Mouse (Mus musculus) forebrain, embryonic 15.5 days (tissue): ENCODE data around the gene Iffo2. TPM values are rescaled to one million over a fixed set of nuclear protein-coding genes. Genes with fewer than 3 reads are reported as not detected.

Source experiments
- ATAC-seq: fragments of 200-750 bp; cut with Nextera tagmentation; replicated peaks from 2 replicates; pipeline ENCODE4 v1.8.0; 2017; ENCODE audit warnings: mild to moderate bottlenecking, moderate TSS enrichment, moderate library complexity
- H3K27ac ChIP-seq: fragments of 300-500 bp; sonication (generic); replicated peaks from 2 replicates; pipeline ENCODE4 v1.5.1; 2015; ENCODE audit warnings: mild to moderate bottlenecking, inconsistent platforms
- H3K27me3 ChIP-seq: fragments of 300-500 bp; sonication (generic); 2 replicates; pipeline ENCODE4 v1.6.1; 2015; ENCODE audit warnings: inconsistent platforms
- H3K36me3 ChIP-seq: fragments of 300-500 bp; sonication (generic); 2 replicates; pipeline ENCODE4 v1.6.1; 2015; ENCODE audit warnings: mild to moderate bottlenecking, inconsistent platforms
- H3K4me1 ChIP-seq: fragments of 300-500 bp; sonication (generic); 2 replicates; pipeline ENCODE4 v1.6.1; 2015; ENCODE audit warnings: inconsistent platforms
- H3K4me2 ChIP-seq: fragments of 300-500 bp; sonication (generic); replicated peaks from 2 replicates; pipeline ENCODE4 v1.6.1; 2015; ENCODE audit warnings: mild to moderate bottlenecking, inconsistent platforms
- H3K4me3 ChIP-seq: fragments of 300-500 bp; sonication (generic); 2 replicates; pipeline ENCODE4 v1.5.1; 2015; ENCODE audit warnings: mild to moderate bottlenecking, inconsistent platforms
- H3K9ac ChIP-seq: fragments of 300-500 bp; sonication (generic); replicated peaks from 2 replicates; pipeline ENCODE4 v1.6.1; 2015; ENCODE audit warnings: mild to moderate bottlenecking, inconsistent platforms
- H3K9me3 ChIP-seq: fragments of 300-500 bp; sonication (generic); 2 replicates; pipeline ENCODE4 v1.6.1; 2016; ENCODE audit warnings: inconsistent platforms
- WGBS: fragments of 180-500 bp; shearing (Covaris S2); methylation state at CpG from one replicate; pipeline ENCODE4 v1.1.7; 2015; ENCODE audit warnings: mixed read lengths; 5-methylcytosine and 5-hydroxymethylcytosine counted together
- polyA plus RNA-seq: library from polyadenylated mRNA; unstranded; fragments of >200 nt; fragmentation: Nextera tagmentation; extraction: Ambion mirVana; gene quantifications from 2 replicates; pipeline ENCODE4 v1.2.1, GENCODE M21; 2015

The Iffo2 gene
- polyA plus RNA-seq, 1 experiment from 2014 or later = 5.7 TPM

DNA sequence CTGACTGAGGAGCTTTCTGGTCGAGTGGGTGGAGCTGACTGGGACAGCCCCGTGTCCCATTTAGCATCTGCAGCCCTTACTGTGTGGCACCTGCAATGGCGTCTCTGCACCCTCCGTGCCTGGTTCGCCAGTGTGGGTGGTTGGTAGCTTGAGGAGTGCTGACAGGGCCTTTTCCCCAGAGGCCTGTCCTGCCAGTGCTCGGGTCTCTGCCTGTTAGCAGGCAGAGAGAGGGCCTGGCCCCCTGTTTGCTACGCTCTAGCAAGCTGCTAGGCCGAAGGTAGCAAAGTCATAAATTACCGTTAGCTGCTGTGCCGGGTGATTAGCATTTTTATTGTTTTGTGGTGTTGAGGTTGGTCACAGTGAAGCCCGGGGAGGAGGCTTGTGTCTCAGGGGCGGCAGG, 109.5 kb downstream of the Iffo2 start:
- no peak for ATAC-seq

GRCm38 (mm10) chr4:139640333-139640732, 110.0 kb downstream of the Iffo2 start:
- Histone ChIP-seq H3K36me3 (peaks cover 5% of the 10 kb centered on the region; the same call in 1 of the 2 replicates), H3K9me3 (no peaks in the 10 kb centered on the region), H3K9ac (no peak overlapping the region), H3K4me1 (peaks cover 7% of the 10 kb centered on the region), H3K27me3 (peaks cover 5% of the 10 kb centered on the region; the same call in 1 of the 2 replicates), H3K27ac (no peak overlapping the region), H3K4me2 (no peak overlapping the region), H3K4me3 (no peak overlapping the region)
- ATAC-seq = no peak
- WGBS = 71% methylated on average over 12 of the region's 12 CpGs

More for the DNA sequence above, 109.5 kb downstream of the Iffo2 start:
- H3K4me2 ChIP-seq = no peak overlapping the region
- H3K4me3 ChIP-seq = no peak overlapping the region
- H3K27me3 ChIP-seq = peaks cover 5% of the 10 kb centered on the region; the same call in 1 of the 2 replicates
- peaks cover 2% of the 10 kb centered on the region; the same call in 1 of the 2 replicates for H3K36me3 ChIP-seq
- H3K4me1 ChIP-seq = peaks cover 7% of the 10 kb centered on the region
- no peak overlapping the region for H3K27ac ChIP-seq
- H3K9me3 ChIP-seq = no peaks in the 10 kb centered on the region
- WGBS = 34% methylated on average over 12 of the region's 12 CpGs
- H3K9ac ChIP-seq = no peak overlapping the region

DNA sequence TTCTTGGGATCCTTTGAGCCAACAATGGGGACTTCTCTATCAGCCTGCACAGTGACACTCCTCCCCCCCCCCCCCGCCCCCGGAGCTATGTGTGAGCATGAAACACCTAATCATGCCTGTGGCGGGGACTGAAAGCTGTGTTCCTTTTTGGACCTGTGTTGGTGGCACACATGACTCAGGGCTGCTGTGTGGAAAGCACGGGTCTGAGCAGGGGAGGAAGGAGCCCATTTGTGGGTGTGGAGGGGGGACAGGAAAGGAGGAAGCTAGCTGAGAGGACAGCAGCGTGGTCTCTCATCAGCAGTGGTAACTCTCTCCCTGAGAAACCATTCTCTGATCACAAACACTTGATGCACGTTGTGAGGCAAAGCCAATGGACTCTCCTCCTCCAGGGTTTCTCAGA, 110.4 kb downstream of the Iffo2 start:
- peaks cover 7% of the 10 kb centered on the region for H3K4me1 ChIP-seq
- ATAC-seq = no peak
- H3K4me3 ChIP-seq = no peak overlapping the region
- peaks cover 5% of the 10 kb centered on the region; the same call in 1 of the 2 replicates for H3K36me3 ChIP-seq
- H3K27me3 ChIP-seq = peaks cover 5% of the 10 kb centered on the region; the same call in 1 of the 2 replicates
- no peak overlapping the region for H3K9ac ChIP-seq
- no peak overlapping the region for H3K27ac ChIP-seq
- 51% methylated on average over 5 of the region's 6 CpGs for WGBS
- H3K9me3 ChIP-seq = no peaks in the 10 kb centered on the region
- H3K4me2 ChIP-seq = no peak overlapping the region

- no peak overlapping the region for H3K27ac ChIP-seq
- H3K27me3 ChIP-seq = peaks cover 5% of the 10 kb centered on the region; the same call in 1 of the 2 replicates
- H3K4me1 ChIP-seq = peaks cover 7% of the 10 kb centered on the region
- no peak overlapping the region for H3K9ac ChIP-seq
- H3K36me3 ChIP-seq = peaks cover 6% of the 10 kb centered on the region; the same call in 1 of the 2 replicates
- H3K4me2 ChIP-seq = peak overlapping the region; percentile 30
- no peaks in the 10 kb centered on the region for H3K9me3 ChIP-seq
- WGBS = 3% methylated on average over 30 of the region's 30 CpGs
- no peak overlapping the region for H3K4me3 ChIP-seq
- no peak for ATAC-seq
Observed at GRCm38 (mm10) chr4:139641829-139642425, 111.6 kb downstream of the Iffo2 start.

DNA sequence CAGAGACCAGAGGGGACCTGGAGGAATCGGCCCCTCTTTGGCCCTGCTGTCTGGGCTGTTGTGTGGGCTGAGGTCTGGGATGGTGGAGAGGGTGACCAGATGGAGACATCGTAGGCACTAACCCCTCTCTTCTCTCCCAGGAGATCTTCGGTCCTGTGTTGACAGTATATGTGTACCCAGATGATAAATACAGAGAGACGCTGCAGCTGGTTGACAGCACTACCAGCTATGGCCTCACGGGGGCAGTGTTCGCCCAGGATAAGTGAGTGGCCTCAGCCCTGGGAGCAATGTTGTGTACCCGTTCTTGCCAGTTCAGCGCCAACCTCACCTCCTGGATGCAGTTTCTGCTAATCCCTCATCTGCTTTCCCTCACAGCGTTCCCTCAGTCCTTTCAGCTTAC, 113.6 kb downstream of the Iffo2 start:
- 16% methylated on average over 9 of the region's 9 CpGs for WGBS
- ATAC-seq = peak; percentile 54

DNA sequence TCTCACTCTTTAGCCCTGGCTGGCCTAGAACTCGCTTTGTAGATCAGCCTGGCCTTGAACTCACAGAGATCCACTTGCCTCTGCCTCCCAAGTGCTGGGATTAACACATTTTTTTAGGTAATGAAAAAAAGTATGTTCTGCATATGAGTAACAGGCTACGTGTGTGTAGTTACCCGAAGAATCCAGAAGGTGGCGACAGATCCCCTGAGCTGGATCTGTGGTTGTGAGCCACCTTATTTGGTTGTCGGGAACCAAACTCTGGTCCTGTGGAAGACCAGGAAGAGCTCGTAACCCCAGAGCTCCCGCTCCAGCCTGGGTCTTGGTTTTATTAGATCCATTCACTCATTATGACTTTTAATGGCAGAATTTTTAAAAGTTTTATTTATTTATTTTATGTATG, 116.6 kb downstream of the Iffo2 start:
- H3K36me3 ChIP-seq = peaks cover 17% of the 10 kb centered on the region
- WGBS = 85% methylated on average over 7 of the region's 7 CpGs
- H3K9me3 ChIP-seq = no peaks in the 10 kb centered on the region
- H3K4me2 ChIP-seq = no peak overlapping the region
- H3K4me3 ChIP-seq = no peak overlapping the region
- H3K4me1 ChIP-seq = peaks cover 3% of the 10 kb centered on the region
- ATAC-seq = no peak
- no peak overlapping the region for H3K27ac ChIP-seq
- H3K9ac ChIP-seq = no peak overlapping the region
- no peaks in the 10 kb centered on the region for H3K27me3 ChIP-seq

More for the DNA sequence above, 113.6 kb downstream of the Iffo2 start:
- peaks cover 15% of the 10 kb centered on the region for H3K36me3 ChIP-seq
- H3K9ac ChIP-seq = no peak overlapping the region
- H3K27ac ChIP-seq = no peak overlapping the region
- H3K4me1 ChIP-seq = peaks cover 7% of the 10 kb centered on the region
- H3K4me3 ChIP-seq = no peak overlapping the region
- H3K4me2 ChIP-seq = no peak overlapping the region
- H3K27me3 ChIP-seq = peaks cover 5% of the 10 kb centered on the region; the same call in 1 of the 2 replicates
- no peaks in the 10 kb centered on the region for H3K9me3 ChIP-seq

- no peak overlapping the region for H3K9ac ChIP-seq
- no peak overlapping the region for H3K4me2 ChIP-seq
- H3K27me3 ChIP-seq = no peaks in the 10 kb centered on the region
- ATAC-seq = no peak
- peaks cover 11% of the 10 kb centered on the region for H3K36me3 ChIP-seq
- no peaks in the 10 kb centered on the region for H3K4me1 ChIP-seq
- H3K4me3 ChIP-seq = no peak overlapping the region
- H3K9me3 ChIP-seq = no peaks in the 10 kb centered on the region
- WGBS = 80% methylated on average over 15 of the region's 15 CpGs
- no peak overlapping the region for H3K27ac ChIP-seq
Observed at GRCm38 (mm10) chr4:139650086-139650743, 119.9 kb downstream of the Iffo2 start.

DNA sequence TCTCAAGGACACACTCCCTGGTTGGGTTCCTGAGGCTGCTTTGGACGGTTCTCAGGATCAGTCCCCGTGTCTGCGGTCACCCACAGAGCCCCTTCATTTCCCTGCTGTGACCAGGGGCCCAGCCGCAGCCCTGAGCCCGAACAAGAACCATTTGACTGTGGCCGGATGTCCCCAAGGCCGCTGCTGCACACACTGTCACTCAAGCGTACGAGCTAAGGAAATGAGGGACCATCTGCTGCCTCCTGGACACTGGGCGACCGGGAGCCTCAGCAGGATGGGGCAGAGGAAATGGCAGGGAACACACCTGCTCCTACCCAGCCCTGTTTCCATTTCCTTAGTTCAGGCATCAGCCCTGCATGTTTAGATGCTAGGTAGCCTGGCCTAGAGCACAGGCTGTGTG, 120.6 kb downstream of the Iffo2 start:
- Histone ChIP-seq H3K27ac (no peak overlapping the region), H3K9ac (no peak overlapping the region), H3K36me3 (peaks cover 11% of the 10 kb centered on the region), H3K4me3 (no peak overlapping the region), H3K4me1 (no peaks in the 10 kb centered on the region), H3K4me2 (no peak overlapping the region), H3K27me3 (no peaks in the 10 kb centered on the region), H3K9me3 (no peaks in the 10 kb centered on the region)
- 73% methylated on average over 11 of the region's 11 CpGs for WGBS
- no peak for ATAC-seq

DNA sequence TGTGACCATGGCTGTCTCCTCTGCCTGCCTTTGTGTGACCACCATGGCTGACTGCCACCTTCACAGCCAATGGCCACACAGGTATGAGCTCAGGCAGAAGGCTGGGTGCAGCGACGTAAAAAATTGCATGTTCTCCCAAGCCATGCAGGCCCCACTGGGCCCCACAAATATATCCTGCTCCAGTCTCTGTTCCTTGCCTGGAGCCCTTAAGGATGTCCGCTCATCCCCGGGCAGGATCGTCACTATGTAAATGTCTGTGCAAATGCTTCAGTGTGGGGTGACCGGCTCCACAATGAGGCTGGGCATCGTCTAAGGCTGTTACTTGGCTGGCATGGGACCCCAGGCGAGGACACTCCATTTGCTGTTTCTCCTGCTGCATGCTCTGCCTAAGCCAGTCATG, 122.9 kb downstream of the Iffo2 start, which contains the start of gene Tas1r2:
Gene Tas1r2, plus strand, starts transcription at position 301 of the 400 bp plus-strand sequence.
- no peak within 1 kb of the TSS for H3K27ac ChIP-seq
- H3K4me3 ChIP-seq = no peak within 1 kb of the TSS
- H3K9me3 ChIP-seq = no peaks in the 10 kb centered on the region
- no peak for ATAC-seq
- no peak within 1 kb of the TSS for H3K9ac ChIP-seq
- 87% methylated on average over 8 of the region's 8 CpGs for WGBS
- no peaks in the 10 kb centered on the region for H3K4me1 ChIP-seq
- H3K4me2 ChIP-seq = no peak within 1 kb of the TSS
- H3K36me3 ChIP-seq = peaks cover 7% of the 10 kb centered on the region
- no peaks in the 10 kb centered on the region for H3K27me3 ChIP-seq

DNA sequence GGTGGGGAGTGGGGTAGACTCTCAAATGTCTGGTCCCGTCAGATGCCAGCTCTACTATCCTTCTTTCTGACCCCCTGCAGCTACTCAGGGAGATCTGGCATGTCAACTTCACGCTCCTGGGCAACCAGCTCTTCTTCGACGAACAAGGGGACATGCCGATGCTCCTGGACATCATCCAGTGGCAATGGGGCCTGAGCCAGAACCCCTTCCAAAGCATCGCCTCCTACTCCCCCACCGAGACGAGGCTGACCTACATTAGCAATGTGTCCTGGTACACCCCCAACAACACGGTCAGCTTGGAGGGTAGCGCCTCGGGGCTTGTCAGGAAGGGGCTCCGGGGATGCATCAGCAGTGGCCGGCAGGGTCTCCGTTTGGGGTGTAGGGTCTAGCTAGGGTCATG, 131.5 kb downstream of the Iffo2 start:
- no peak for ATAC-seq
- Histone ChIP-seq H3K4me2 (no peak overlapping the region), H3K36me3 (no peaks in the 10 kb centered on the region), H3K4me1 (no peaks in the 10 kb centered on the region), H3K9me3 (no peaks in the 10 kb centered on the region), H3K9ac (no peak overlapping the region), H3K27me3 (no peaks in the 10 kb centered on the region), H3K27ac (no peak overlapping the region), H3K4me3 (no peak overlapping the region)
- 86% methylated on average over 14 of the region's 14 CpGs for WGBS

GRCm38 (mm10) chr4:139667632-139668031, 137.3 kb downstream of the Iffo2 start:
- Histone ChIP-seq H3K27ac (no peak overlapping the region), H3K36me3 (no peaks in the 10 kb centered on the region), H3K9ac (no peak overlapping the region), H3K27me3 (no peaks in the 10 kb centered on the region), H3K9me3 (no peaks in the 10 kb centered on the region), H3K4me1 (0 out of 2 replicates have a peak, but pooled peaks cover 3% of the 10 kb centered on the region), H3K4me3 (no peak overlapping the region), H3K4me2 (no peak overlapping the region)
- 22% methylated on average over 6 of the region's 6 CpGs for WGBS
- ATAC-seq = peak; percentile 57; the same call in 1 of the 2 replicates

DNA sequence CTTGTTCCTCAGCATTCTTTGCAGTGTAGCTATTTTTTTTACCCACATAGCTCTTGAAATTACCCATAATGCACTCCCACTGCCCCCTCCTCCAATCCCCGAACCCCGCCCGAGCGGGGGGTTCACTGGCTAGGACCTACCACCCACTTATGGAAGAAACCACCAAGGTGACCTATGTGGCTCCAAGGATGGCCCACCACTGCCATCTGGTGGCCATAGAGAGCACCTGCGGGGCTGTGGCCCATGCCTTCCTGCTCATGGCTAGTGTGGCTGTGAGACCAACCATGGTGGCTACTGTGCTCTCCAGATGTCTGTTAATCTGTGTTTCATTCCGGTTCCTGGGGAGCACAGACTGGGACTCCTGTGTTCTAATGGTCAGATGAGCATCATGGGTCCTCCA, 139.5 kb downstream of the Iffo2 start:
- no peaks in the 10 kb centered on the region for H3K27me3 ChIP-seq
- H3K27ac ChIP-seq = no peak overlapping the region
- 20% methylated on average over 6 of the region's 6 CpGs for WGBS
- H3K4me3 ChIP-seq = no peak overlapping the region
- no peak overlapping the region for H3K9ac ChIP-seq
- H3K4me1 ChIP-seq = 0 out of 2 replicates have a peak, but pooled peaks cover 3% of the 10 kb centered on the region
- H3K4me2 ChIP-seq = no peak overlapping the region
- no peaks in the 10 kb centered on the region for H3K36me3 ChIP-seq
- no peaks in the 10 kb centered on the region for H3K9me3 ChIP-seq
- no peak for ATAC-seq
